Mouse (Mus musculus): ENCODE measurements around the gene Wdr70. TPM values are rescaled to one million over a fixed set of nuclear protein-coding genes. Genes with fewer than 3 reads are reported as not detected.
A peak's percentile ranks its signal among the peaks of the same experiment; 100 is the strongest.

The Wdr70 gene
- polyA plus RNA-seq, 1 experiment = 47.6 TPM

DNA sequence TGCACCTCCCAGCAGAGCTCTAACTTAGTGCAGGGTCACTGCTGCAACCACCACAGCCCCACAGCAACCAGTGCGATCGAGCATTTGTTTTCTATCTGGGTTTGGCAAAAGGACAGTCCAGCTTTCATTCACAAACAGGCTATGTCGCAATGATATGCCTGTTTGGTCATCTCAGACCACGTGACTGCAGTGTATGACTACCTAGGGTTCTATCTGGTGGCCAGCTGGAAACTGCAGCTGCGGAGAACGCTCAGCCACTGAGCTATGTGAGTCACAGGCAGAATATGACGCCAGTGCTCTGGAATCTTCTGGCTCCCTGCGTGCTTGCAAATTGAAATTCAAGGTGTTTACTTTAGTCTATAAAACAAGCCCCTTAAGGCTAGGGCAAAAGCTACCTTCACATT, 167.4 kb downstream of the Wdr70 start:
- Histone ChIP-seq H3ac (ENCODE audit: control insufficient read depth, insufficient read length, low read depth) (no peak overlapping the region), H3K79me3 (ENCODE audit: low read depth) (no peaks in the 10 kb centered on the region), H3K36me3 (ENCODE audit: control insufficient read depth, insufficient read depth) (no peaks in the 10 kb centered on the region), H3K27me3 (ENCODE audit: control insufficient read depth, insufficient read depth, insufficient read length) (no peaks in the 10 kb centered on the region), H3K79me2 (ENCODE audit: control insufficient read depth, insufficient read depth) (no peaks in the 10 kb centered on the region), H3K4me3 (ENCODE audit: insufficient read depth, poor library complexity, severe bottlenecking) (no peak overlapping the region)
- no peak for TF ChIP-seq MYOG (IDR thresholded peaks at IDR 0.05; ENCODE audit: control insufficient read depth, extremely low read depth, insufficient read length)
- peak; percentile 94 for TF ChIP-seq MAX (IDR thresholded peaks at IDR 0.05)
- TF ChIP-seq CTCF (IDR thresholded peaks at IDR 0.05; ENCODE audit: control insufficient read depth, insufficient read depth, insufficient read length) = no peak
- TF ChIP-seq FOSL1 (IDR thresholded peaks at IDR 0.05; ENCODE audit: insufficient read depth, low read length, poor library complexity, severe bottlenecking) = peak; percentile 87
- peak; percentile 91 for TF ChIP-seq MYOD1 (IDR thresholded peaks at IDR 0.05; ENCODE audit: control insufficient read depth, insufficient read length, low read depth)
- TF ChIP-seq USF1 (IDR thresholded peaks at IDR 0.05; ENCODE audit: low read depth) = peak; percentile 100
- TF ChIP-seq CEBPB (IDR thresholded peaks at IDR 0.05; ENCODE audit: low read depth) = peak; percentile 100

DNA sequence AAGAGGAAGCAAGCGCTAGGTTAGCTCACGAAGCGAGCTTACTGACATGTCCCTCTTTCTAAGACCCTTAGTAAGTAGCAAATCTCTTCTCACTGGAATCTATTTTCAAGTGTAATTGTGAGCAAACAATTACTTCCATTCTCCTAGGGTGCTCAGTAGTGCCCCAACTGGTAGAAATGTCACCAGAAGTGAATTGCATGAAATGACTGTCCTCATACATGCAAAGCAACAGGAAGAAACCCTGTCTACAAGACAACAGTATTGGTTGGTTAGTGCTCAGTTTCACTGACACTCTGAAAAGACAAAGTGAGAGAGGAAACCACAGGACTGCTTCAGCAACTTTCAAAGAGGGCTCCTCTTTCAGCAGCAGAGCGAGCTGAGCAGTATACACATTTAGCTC, 173.6 kb downstream of the Wdr70 start:
- H3K4me3 ChIP-seq (ENCODE audit: insufficient read depth, poor library complexity, severe bottlenecking) = no peak overlapping the region
- H3K36me3 ChIP-seq (ENCODE audit: control insufficient read depth, insufficient read depth) = peaks cover 6% of the 10 kb centered on the region
- H3K79me2 ChIP-seq (ENCODE audit: control insufficient read depth, insufficient read depth) = no peaks in the 10 kb centered on the region
- no peaks in the 10 kb centered on the region for H3K27me3 ChIP-seq (ENCODE audit: control insufficient read depth, insufficient read depth, insufficient read length)
- H3K79me3 ChIP-seq (ENCODE audit: low read depth) = no peaks in the 10 kb centered on the region
- TF ChIP-seq MYOD1 (IDR thresholded peaks at IDR 0.05; ENCODE audit: control insufficient read depth, insufficient read length, low read depth) = no peak
- no peak for TF ChIP-seq USF1 (IDR thresholded peaks at IDR 0.05; ENCODE audit: low read depth)
- TF ChIP-seq MYOG (IDR thresholded peaks at IDR 0.05; ENCODE audit: control insufficient read depth, extremely low read depth, insufficient read length) = no peak
- no peak for TF ChIP-seq CEBPB (IDR thresholded peaks at IDR 0.05; ENCODE audit: low read depth)
- TF ChIP-seq MAX (IDR thresholded peaks at IDR 0.05) = no peak
- TF ChIP-seq FOSL1 (IDR thresholded peaks at IDR 0.05; ENCODE audit: insufficient read depth, low read length, poor library complexity, severe bottlenecking) = no peak
- no peak for TF ChIP-seq CTCF (IDR thresholded peaks at IDR 0.05; ENCODE audit: control insufficient read depth, insufficient read depth, insufficient read length)
- no peak overlapping the region for H3ac ChIP-seq (ENCODE audit: control insufficient read depth, insufficient read length, low read depth)

DNA sequence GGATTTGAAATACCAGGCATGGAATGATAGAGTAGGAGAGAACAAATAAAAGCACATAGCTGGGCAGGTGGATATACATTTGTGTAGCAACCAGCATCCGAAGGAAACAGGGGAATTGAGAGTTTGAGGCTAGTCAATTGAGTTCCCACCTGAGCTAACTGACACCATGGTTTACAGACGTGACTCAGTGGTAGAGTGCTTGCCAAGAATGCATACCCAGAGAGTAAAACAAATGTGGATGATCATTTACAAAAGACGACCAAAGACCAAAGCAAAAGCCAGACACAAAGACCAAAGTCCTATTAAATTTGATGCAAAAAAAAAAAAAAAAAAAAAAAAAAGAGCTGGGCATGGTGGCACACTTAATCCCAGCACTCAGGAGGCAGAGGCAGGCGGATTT, 175.7 kb downstream of the Wdr70 start:
- H3ac ChIP-seq (ENCODE audit: control insufficient read depth, insufficient read length, low read depth) = no peak overlapping the region
- TF ChIP-seq MYOD1 (IDR thresholded peaks at IDR 0.05; ENCODE audit: control insufficient read depth, insufficient read length, low read depth) (no peak), MAX (IDR thresholded peaks at IDR 0.05) (no peak), USF1 (IDR thresholded peaks at IDR 0.05; ENCODE audit: low read depth) (no peak)
- H3K79me3 ChIP-seq (ENCODE audit: low read depth) = no peaks in the 10 kb centered on the region
- H3K79me2 ChIP-seq (ENCODE audit: control insufficient read depth, insufficient read depth) = no peaks in the 10 kb centered on the region
- H3K27me3 ChIP-seq (ENCODE audit: control insufficient read depth, insufficient read depth, insufficient read length) = no peaks in the 10 kb centered on the region
- peaks cover 18% of the 10 kb centered on the region for H3K36me3 ChIP-seq (ENCODE audit: control insufficient read depth, insufficient read depth)
- H3K4me3 ChIP-seq (ENCODE audit: insufficient read depth, poor library complexity, severe bottlenecking) = no peak overlapping the region

DNA sequence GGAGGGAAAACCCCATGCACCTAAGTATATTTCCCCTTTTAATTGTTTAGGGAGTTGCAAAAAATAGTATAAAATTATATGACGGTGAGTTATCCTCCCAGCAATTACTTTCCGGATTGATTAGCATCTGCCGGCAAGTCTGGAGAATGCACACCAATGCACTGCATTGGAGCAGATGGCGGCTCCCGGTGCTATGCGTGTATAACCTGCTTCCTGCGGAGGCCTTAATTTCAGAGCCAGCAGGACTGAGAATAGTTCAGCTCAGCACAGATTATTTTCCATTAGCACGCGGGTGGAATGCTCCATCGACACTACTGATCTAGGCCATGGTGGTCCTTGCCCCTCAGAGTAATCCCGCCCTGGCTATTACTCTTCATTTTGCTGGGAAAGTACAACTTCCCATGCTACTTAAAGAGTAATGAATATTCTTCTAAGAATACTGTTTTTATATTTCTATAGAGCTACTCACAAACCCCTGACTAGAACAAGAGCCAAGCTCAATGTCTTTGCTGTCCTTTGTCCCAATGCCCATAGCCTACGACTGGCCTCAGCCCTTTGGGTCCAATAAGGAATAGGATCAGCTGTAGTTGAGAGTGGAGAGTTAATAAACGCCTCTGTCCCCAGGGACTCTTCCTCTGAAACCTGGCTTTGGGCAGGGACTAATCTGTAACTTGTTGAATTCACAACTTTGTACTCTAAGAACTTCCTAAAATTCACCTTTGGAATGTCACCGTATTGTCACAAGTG, 176.5 kb downstream of the Wdr70 start:
- no peak for TF ChIP-seq USF1 (IDR thresholded peaks at IDR 0.05; ENCODE audit: low read depth)
- TF ChIP-seq CEBPB (IDR thresholded peaks at IDR 0.05; ENCODE audit: low read depth) = no peak
- TF ChIP-seq MAX (IDR thresholded peaks at IDR 0.05) = no peak
- TF ChIP-seq MYOD1 (IDR thresholded peaks at IDR 0.05; ENCODE audit: control insufficient read depth, insufficient read length, low read depth) = no peak
- TF ChIP-seq CTCF (IDR thresholded peaks at IDR 0.05; ENCODE audit: control insufficient read depth, insufficient read depth, insufficient read length) = no peak
- TF ChIP-seq MYOG (IDR thresholded peaks at IDR 0.05; ENCODE audit: control insufficient read depth, extremely low read depth, insufficient read length) = no peak
- TF ChIP-seq FOSL1 (IDR thresholded peaks at IDR 0.05; ENCODE audit: insufficient read depth, low read length, poor library complexity, severe bottlenecking) = no peak
- H3K79me3 ChIP-seq (ENCODE audit: low read depth) = no peaks in the 10 kb centered on the region
- H3K36me3 ChIP-seq (ENCODE audit: control insufficient read depth, insufficient read depth) = peaks cover 21% of the 10 kb centered on the region
- H3K79me2 ChIP-seq (ENCODE audit: control insufficient read depth, insufficient read depth) = no peaks in the 10 kb centered on the region
- no peak overlapping the region for H3ac ChIP-seq (ENCODE audit: control insufficient read depth, insufficient read length, low read depth)
- no peaks in the 10 kb centered on the region for H3K27me3 ChIP-seq (ENCODE audit: control insufficient read depth, insufficient read depth, insufficient read length)
- H3K4me3 ChIP-seq (ENCODE audit: insufficient read depth, poor library complexity, severe bottlenecking) = no peak overlapping the region

DNA sequence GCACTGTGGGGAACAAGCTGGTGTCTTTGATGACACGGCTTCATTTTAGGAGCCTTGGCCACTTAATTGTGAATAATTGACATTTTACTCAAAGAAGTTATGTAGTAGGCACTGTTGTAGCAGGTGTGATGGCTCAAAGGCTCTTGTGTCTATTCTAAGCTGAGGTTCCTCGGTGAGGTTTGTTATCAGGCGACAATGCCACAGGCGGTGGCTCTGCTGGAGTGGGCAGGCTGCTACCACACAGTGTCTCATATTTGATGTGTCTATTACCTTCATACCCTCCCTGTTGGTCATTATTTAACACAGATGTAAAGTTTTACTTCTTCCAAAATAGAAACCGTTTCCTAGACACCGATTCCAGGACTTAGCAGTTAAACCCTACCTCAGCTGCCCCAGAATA, 177.9 kb downstream of the Wdr70 start:
- Histone ChIP-seq H3K79me3 (ENCODE audit: low read depth) (no peaks in the 10 kb centered on the region), H3K4me3 (ENCODE audit: insufficient read depth, poor library complexity, severe bottlenecking) (no peak overlapping the region), H3K36me3 (ENCODE audit: control insufficient read depth, insufficient read depth) (peaks cover 21% of the 10 kb centered on the region)

More for the DNA sequence above, 177.9 kb downstream of the Wdr70 start:
- TF ChIP-seq MAX (IDR thresholded peaks at IDR 0.05) (no peak), CTCF (IDR thresholded peaks at IDR 0.05; ENCODE audit: control insufficient read depth, insufficient read depth, insufficient read length) (no peak), MYOG (IDR thresholded peaks at IDR 0.05; ENCODE audit: control insufficient read depth, extremely low read depth, insufficient read length) (no peak), USF1 (IDR thresholded peaks at IDR 0.05; ENCODE audit: low read depth) (no peak), FOSL1 (IDR thresholded peaks at IDR 0.05; ENCODE audit: insufficient read depth, low read length, poor library complexity, severe bottlenecking) (no peak), CEBPB (IDR thresholded peaks at IDR 0.05; ENCODE audit: low read depth) (no peak), MYOD1 (IDR thresholded peaks at IDR 0.05; ENCODE audit: control insufficient read depth, insufficient read length, low read depth) (no peak)
- Histone ChIP-seq H3ac (ENCODE audit: control insufficient read depth, insufficient read length, low read depth) (no peak overlapping the region), H3K27me3 (ENCODE audit: control insufficient read depth, insufficient read depth, insufficient read length) (no peaks in the 10 kb centered on the region), H3K79me2 (ENCODE audit: control insufficient read depth, insufficient read depth) (no peaks in the 10 kb centered on the region)
